Mouse (Mus musculus) neural tube, embryonic 14.5 days (tissue): ENCODE data around the gene Vapb. TPM values are rescaled to one million over a fixed set of nuclear protein-coding genes. Genes with fewer than 3 reads are reported as not detected.

Experiments used
- ATAC-seq: fragments of 200-750 bp; cut with Nextera tagmentation; 2 replicates; pipeline ENCODE4 v1.8.0; 2017; ENCODE audit warnings: low read depth, mild to moderate bottlenecking, moderate TSS enrichment, moderate library complexity
- H3K27ac ChIP-seq: fragments of 300-500 bp; sonication (generic); 2 replicates; pipeline ENCODE4 v1.5.1; 2014; ENCODE audit warnings: low read depth, mild to moderate bottlenecking, control low read depth, low read length, moderate library complexity, mixed read lengths
- H3K27me3 ChIP-seq: fragments of 300-500 bp; sonication (generic); 2 replicates; pipeline ENCODE4 v1.6.1; 2014; ENCODE audit warnings: low read length; ENCODE audit not compliant: control insufficient read depth, insufficient read depth
- H3K36me3 ChIP-seq: fragments of 300-500 bp; sonication (generic); 2 replicates; pipeline ENCODE4 v1.6.1; 2014; ENCODE audit warnings: low read length, mixed read lengths; ENCODE audit not compliant: control insufficient read depth, insufficient read depth
- H3K4me1 ChIP-seq: fragments of 300-500 bp; sonication (generic); 2 replicates; pipeline ENCODE4 v1.6.1; 2014; ENCODE audit warnings: low read length; ENCODE audit not compliant: control insufficient read depth, insufficient read depth
- H3K4me2 ChIP-seq: fragments of 300-500 bp; sonication (generic); 2 replicates; pipeline ENCODE4 v1.6.1; 2014; ENCODE audit warnings: mild to moderate bottlenecking, low read depth, low read length, control low read depth
- H3K4me3 ChIP-seq: fragments of 300-500 bp; sonication (generic); 2 replicates; pipeline ENCODE4 v1.5.1; 2014; ENCODE audit warnings: low read depth, low read length, control low read depth, mixed read lengths
- H3K9ac ChIP-seq: fragments of 300-500 bp; sonication (generic); replicated peaks from 2 replicates; pipeline ENCODE4 v1.6.1; 2014; ENCODE audit warnings: low read depth, mild to moderate bottlenecking, control low read depth, low read length, mixed read lengths
- H3K9me3 ChIP-seq: fragments of 300-500 bp; sonication (generic); 2 replicates; pipeline ENCODE4 v1.6.1; 2016; ENCODE audit warnings: low read length; ENCODE audit not compliant: control insufficient read depth
- WGBS: fragments of 180-500 bp; shearing (Covaris S2); extraction: QIAGEN DNeasy Blood & Tissue Kit; methylation state at CpG from one replicate; pipeline ENCODE4 v1.1.7; 2014; 5-methylcytosine and 5-hydroxymethylcytosine counted together
- polyA plus RNA-seq: library from polyadenylated mRNA; unstranded; fragments of >200 nt; fragmentation: Nextera tagmentation; extraction: Ambion mirVana; gene quantifications from 2 replicates; pipeline ENCODE4 v1.2.1, GENCODE M21; 2014

Gene Vapb
- polyA plus RNA-seq = 11.7 and 13.7 TPM in 2 replicates

GRCm38 (mm10) chr2:173737222-173737989 lies at the start of gene Vapb:
Gene Vapb (plus strand): TSS chr2:173737511.
- peak within 1 kb of the TSS; percentile 79 for H3K9ac ChIP-seq
- peak; percentile 97 for ATAC-seq
- peaks cover 20% of the 10 kb centered on the region for H3K4me1 ChIP-seq
- peak within 1 kb of the TSS; percentile 90 for H3K4me3 ChIP-seq
- no peaks in the 10 kb centered on the region for H3K36me3 ChIP-seq
- H3K9me3 ChIP-seq = no peaks in the 10 kb centered on the region
- WGBS = under 1% methylated on average over 70 of the region's 70 CpGs
- H3K27ac ChIP-seq = peak within 1 kb of the TSS; percentile 81
- peak within 1 kb of the TSS; percentile 83 for H3K4me2 ChIP-seq
- no peaks in the 10 kb centered on the region for H3K27me3 ChIP-seq

- Histone ChIP-seq H3K4me1 (no peaks in the 10 kb centered on the region), H3K36me3 (no peaks in the 10 kb centered on the region), H3K9ac (no peak overlapping the region), H3K27ac (no peak overlapping the region), H3K9me3 (no peaks in the 10 kb centered on the region), H3K4me2 (no peak overlapping the region), H3K4me3 (no peak overlapping the region), H3K27me3 (no peaks in the 10 kb centered on the region)
- ATAC-seq = no peak
Measured at GRCm38 (mm10) chr2:173689835-173690234, 47.5 kb upstream of the Vapb start.

DNA sequence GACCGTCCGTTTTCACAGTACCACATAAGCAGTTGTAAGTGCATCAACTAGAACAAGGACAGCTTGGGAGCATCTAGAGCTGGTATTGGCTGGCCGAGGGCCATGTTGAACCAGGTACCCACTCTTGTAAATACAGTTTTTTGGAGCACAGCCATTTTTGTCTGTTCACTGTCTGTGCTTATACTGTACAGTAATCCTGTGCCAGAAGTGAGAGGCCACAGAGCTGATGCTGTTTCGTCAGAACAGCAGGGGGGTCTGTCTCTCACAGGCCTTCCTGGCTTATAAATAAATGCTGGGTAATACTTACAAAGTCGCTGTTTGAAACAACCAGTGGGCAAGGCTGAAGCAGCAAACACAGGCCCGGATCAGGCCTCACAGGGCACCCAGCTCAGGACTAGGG lies 45.6 kb upstream of the Vapb start:
- Histone ChIP-seq H3K27me3 (no peaks in the 10 kb centered on the region), H3K36me3 (no peaks in the 10 kb centered on the region), H3K4me1 (no peaks in the 10 kb centered on the region), H3K4me3 (no peak overlapping the region), H3K4me2 (no peak overlapping the region), H3K27ac (no peak overlapping the region), H3K9me3 (no peaks in the 10 kb centered on the region), H3K9ac (no peak overlapping the region)
- no peak for ATAC-seq
- WGBS = 87% methylated on average over 6 of the region's 6 CpGs

DNA sequence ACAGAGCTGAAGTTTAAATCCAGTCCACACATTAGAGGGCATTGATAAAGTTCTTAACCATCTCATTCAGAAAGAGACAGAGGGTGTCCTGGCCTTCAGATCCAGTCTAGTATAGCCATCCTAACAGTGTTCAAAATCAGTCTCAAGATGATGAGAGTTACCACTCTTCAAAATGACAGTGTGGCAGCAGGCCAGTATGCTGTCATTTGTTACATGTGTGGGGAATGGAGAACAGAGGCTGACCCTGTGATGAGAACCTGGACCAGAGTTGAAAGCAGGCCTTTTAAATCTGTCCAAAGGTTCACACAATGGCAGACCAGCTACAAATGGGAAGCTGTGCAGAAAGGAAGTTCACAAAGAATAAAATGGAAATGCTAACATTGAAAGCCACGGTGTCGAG lies 44.6 kb upstream of the Vapb start:
- Histone ChIP-seq H3K27me3 (no peaks in the 10 kb centered on the region), H3K4me2 (no peak overlapping the region), H3K27ac (no peak overlapping the region), H3K9me3 (no peaks in the 10 kb centered on the region), H3K4me1 (no peaks in the 10 kb centered on the region), H3K36me3 (no peaks in the 10 kb centered on the region), H3K4me3 (no peak overlapping the region), H3K9ac (no peak overlapping the region)
- no peak for ATAC-seq
- 86% methylated on average over 2 of the region's 2 CpGs for WGBS

- Histone ChIP-seq H3K36me3 (no peaks in the 10 kb centered on the region; the same call in 1 of the 2 replicates), H3K9ac (no peak overlapping the region), H3K4me3 (no peak overlapping the region), H3K4me2 (no peak overlapping the region), H3K4me1 (peaks cover 6% of the 10 kb centered on the region), H3K27ac (no peak overlapping the region), H3K9me3 (no peaks in the 10 kb centered on the region), H3K27me3 (no peaks in the 10 kb centered on the region)
- 93% methylated on average over 3 of the region's 3 CpGs for WGBS
- ATAC-seq = no peak
Measured at GRCm38 (mm10) chr2:173698850-173699249, 38.5 kb upstream of the Vapb start.

DNA sequence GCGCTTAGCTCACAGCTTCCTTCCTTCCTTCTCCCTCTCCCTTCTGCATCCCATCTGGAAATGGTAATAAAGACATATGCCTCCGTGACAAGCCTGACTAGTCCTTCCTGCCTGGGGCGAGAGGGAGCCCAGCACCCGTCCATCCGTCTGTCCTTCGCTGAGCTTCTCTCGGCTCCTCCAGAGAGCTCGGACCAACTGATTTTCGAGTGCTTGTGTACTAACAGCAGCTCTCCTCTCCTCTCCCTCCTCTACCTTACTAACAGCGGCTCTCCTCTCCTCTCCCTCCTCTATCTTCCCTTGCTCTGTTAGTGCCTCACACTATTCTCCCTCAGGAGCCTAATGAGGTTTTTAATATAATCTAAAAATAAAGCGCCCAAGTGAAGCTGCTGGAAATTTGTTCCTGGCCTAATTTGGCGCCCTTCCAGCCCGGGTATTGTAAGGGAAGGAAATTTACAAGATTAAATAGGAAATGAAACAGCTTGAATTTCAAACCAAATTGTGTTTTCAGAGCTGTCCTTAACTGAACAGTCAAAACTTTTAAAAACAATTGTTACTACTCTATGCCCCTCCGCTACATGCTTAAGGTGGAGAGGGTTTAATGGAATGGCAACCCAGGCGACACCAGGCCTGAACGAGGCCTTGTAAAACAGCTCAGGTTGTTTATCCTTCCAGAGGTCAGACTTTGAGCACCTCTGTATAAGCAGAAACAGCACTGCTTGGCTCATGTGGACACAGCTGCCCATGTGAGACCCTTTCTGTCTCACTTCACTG lies 35.0 kb upstream of the Vapb start:
- peak overlapping the region; percentile 31; the same call in 1 of the 2 replicates for H3K27ac ChIP-seq
- H3K36me3 ChIP-seq = no peaks in the 10 kb centered on the region; the same call in 1 of the 2 replicates
- H3K9ac ChIP-seq = no peak overlapping the region
- ATAC-seq = peak; percentile 36; the same call in 1 of the 2 replicates
- H3K9me3 ChIP-seq = no peaks in the 10 kb centered on the region
- H3K4me3 ChIP-seq = no peak overlapping the region
- no peak overlapping the region for H3K4me2 ChIP-seq
- no peaks in the 10 kb centered on the region for H3K27me3 ChIP-seq
- peaks cover 6% of the 10 kb centered on the region for H3K4me1 ChIP-seq
- 62% methylated on average over 16 of the region's 16 CpGs for WGBS

GRCm38 (mm10) chr2:173702867-173703237 lies 34.5 kb upstream of the Vapb start:
- no peak overlapping the region for H3K27ac ChIP-seq
- WGBS = 86% methylated on average over 12 of the region's 12 CpGs

GRCm38 (mm10) chr2:173705827-173706551 lies 31.3 kb upstream of the Vapb start:
- H3K9me3 ChIP-seq = no peaks in the 10 kb centered on the region
- ATAC-seq = no peak
- H3K4me3 ChIP-seq = no peak overlapping the region
- H3K27ac ChIP-seq = no peak overlapping the region
- no peaks in the 10 kb centered on the region for H3K36me3 ChIP-seq
- H3K4me1 ChIP-seq = peaks cover 6% of the 10 kb centered on the region
- H3K9ac ChIP-seq = no peak overlapping the region
- no peak overlapping the region for H3K4me2 ChIP-seq
- WGBS = 79% methylated on average over 15 of the region's 15 CpGs
- H3K27me3 ChIP-seq = no peaks in the 10 kb centered on the region

More at GRCm38 (mm10) chr2:173702867-173703237, 34.5 kb upstream of the Vapb start:
- H3K9me3 ChIP-seq = no peaks in the 10 kb centered on the region
- H3K4me2 ChIP-seq = no peak overlapping the region
- H3K4me1 ChIP-seq = peaks cover 6% of the 10 kb centered on the region
- no peaks in the 10 kb centered on the region; the same call in 1 of the 2 replicates for H3K36me3 ChIP-seq
- no peaks in the 10 kb centered on the region for H3K27me3 ChIP-seq
- no peak overlapping the region for H3K4me3 ChIP-seq
- no peak overlapping the region for H3K9ac ChIP-seq
- no peak for ATAC-seq
